Mouse (Mus musculus): ENCODE data around the gene Slc9a1.

- TF ChIP-seq CTCF (IDR thresholded peaks at IDR 0.05; ENCODE audit: insufficient read depth, low read length) = no peak
- TF ChIP-seq POLR2A (IDR thresholded peaks at IDR 0.05; ENCODE audit: borderline replicate concordance, extremely low read depth, low read depth, low read length) = no peak
Measured at GRCm38 (mm10) chr4:133375812-133376577, 6.5 kb downstream of the Slc9a1 start.

Measured in lung, adult 2 months (tissue).